Mouse (Mus musculus) liver, embryonic 12.5 days (tissue): ENCODE measurements around the gene Sez6l. TPM values are rescaled to one million over a fixed set of nuclear protein-coding genes. Genes with fewer than 3 reads are reported as not detected.

ENCODE experiments used
- ATAC-seq: fragments of 200-750 bp; cut with Nextera tagmentation; 2 replicates; pipeline ENCODE4 v1.8.0; 2017; ENCODE audit warnings: moderate number of reproducible peaks, mild to moderate bottlenecking, moderate library complexity
- H3K27ac ChIP-seq: fragments of 300-500 bp; sonication (generic); 2 replicates; pipeline ENCODE4 v1.5.1; 2016; ENCODE audit warnings: mild to moderate bottlenecking
- H3K27me3 ChIP-seq: fragments of 300-500 bp; sonication (generic); replicated peaks from 2 replicates; pipeline ENCODE4 v1.6.1; 2016; ENCODE audit warnings: mild to moderate bottlenecking, moderate library complexity
- H3K36me3 ChIP-seq: fragments of 300-500 bp; sonication (generic); 2 replicates; pipeline ENCODE4 v1.6.1; 2016; ENCODE audit warnings: mild to moderate bottlenecking, moderate library complexity
- H3K4me1 ChIP-seq: fragments of 300-500 bp; sonication (generic); 2 replicates; pipeline ENCODE4 v1.6.1; 2016
- H3K4me2 ChIP-seq: fragments of 300-500 bp; sonication (generic); 2 replicates; pipeline ENCODE4 v1.6.1; 2016; ENCODE audit warnings: mild to moderate bottlenecking, moderate library complexity
- H3K4me3 ChIP-seq: fragments of 300-500 bp; sonication (generic); 2 replicates; pipeline ENCODE4 v1.5.1; 2016; ENCODE audit warnings: mild to moderate bottlenecking, moderate library complexity
- H3K9ac ChIP-seq: fragments of 300-500 bp; sonication (generic); 2 replicates; pipeline ENCODE4 v1.6.1; 2016; ENCODE audit warnings: mild to moderate bottlenecking, moderate library complexity
- H3K9me3 ChIP-seq: fragments of 300-500 bp; sonication (generic); replicated peaks from 2 replicates; pipeline ENCODE4 v1.6.1; 2016; ENCODE audit warnings: mild to moderate bottlenecking, moderate library complexity
- WGBS: fragments of 180-500 bp; shearing (Covaris S2); methylation state at CpG from one replicate; pipeline ENCODE4 v1.1.7; 2016; ENCODE audit not compliant: insufficient replicate concordance; 5-methylcytosine and 5-hydroxymethylcytosine counted together
- polyA plus RNA-seq: library from polyadenylated mRNA; unstranded; fragments of >200 nt; fragmentation: Nextera tagmentation; extraction: Ambion mirVana; gene quantifications from 2 replicates; pipeline ENCODE4 v1.2.1, GENCODE M21; 2016

Sez6l gene
- polyA plus RNA-seq, 1 experiment from 2014 or later = 0.06 TPM

GRCm38 (mm10) chr5:112603594-112603993 is 26.6 kb upstream of the Sez6l start:
- no peak overlapping the region for H3K27ac ChIP-seq
- no peaks in the 10 kb centered on the region for H3K4me1 ChIP-seq
- H3K9ac ChIP-seq = no peak overlapping the region
- ATAC-seq = no peak
- H3K27me3 ChIP-seq = no peaks in the 10 kb centered on the region
- H3K4me3 ChIP-seq = no peak overlapping the region
- no peak overlapping the region for H3K4me2 ChIP-seq
- H3K9me3 ChIP-seq = no peaks in the 10 kb centered on the region
- H3K36me3 ChIP-seq = no peaks in the 10 kb centered on the region
- 54% methylated on average over 3 of the region's 3 CpGs for WGBS

GRCm38 (mm10) chr5:112600309-112600939 is 23.4 kb upstream of the Sez6l start:
- Histone ChIP-seq H3K27me3 (no peaks in the 10 kb centered on the region), H3K36me3 (no peaks in the 10 kb centered on the region), H3K9me3 (no peaks in the 10 kb centered on the region), H3K9ac (no peak overlapping the region), H3K27ac (no peak overlapping the region), H3K4me3 (no peak overlapping the region), H3K4me2 (no peak overlapping the region), H3K4me1 (no peaks in the 10 kb centered on the region)
- no peak for ATAC-seq
- WGBS = 51% methylated on average over 11 of the region's 11 CpGs

- WGBS = 64% methylated on average over 6 of the region's 6 CpGs
- no peaks in the 10 kb centered on the region for H3K9me3 ChIP-seq
- no peak overlapping the region for H3K4me3 ChIP-seq
- no peak overlapping the region for H3K9ac ChIP-seq
- no peak for ATAC-seq
- H3K4me1 ChIP-seq = no peaks in the 10 kb centered on the region
- no peak overlapping the region for H3K27ac ChIP-seq
- H3K4me2 ChIP-seq = no peak overlapping the region
- H3K27me3 ChIP-seq = no peaks in the 10 kb centered on the region
- H3K36me3 ChIP-seq = no peaks in the 10 kb centered on the region
These were observed 22.7 kb upstream of the Sez6l start for GRCm38 (mm10) chr5:112599538-112600308.

- no peak for ATAC-seq
- no peaks in the 10 kb centered on the region for H3K9me3 ChIP-seq
- no peaks in the 10 kb centered on the region for H3K36me3 ChIP-seq
- H3K4me3 ChIP-seq = no peak overlapping the region
- no peak overlapping the region for H3K27ac ChIP-seq
- no peak overlapping the region for H3K9ac ChIP-seq
- no peaks in the 10 kb centered on the region for H3K27me3 ChIP-seq
- WGBS = 65% methylated on average over 6 of the region's 6 CpGs
- H3K4me1 ChIP-seq = no peaks in the 10 kb centered on the region
- H3K4me2 ChIP-seq = no peak overlapping the region
These were observed 20.9 kb upstream of the Sez6l start for GRCm38 (mm10) chr5:112597876-112598275.

GRCm38 (mm10) chr5:112597307-112597706 is 20.3 kb upstream of the Sez6l start:
- no peaks in the 10 kb centered on the region for H3K9me3 ChIP-seq
- 54% methylated on average over 2 of the region's 2 CpGs for WGBS
- no peak overlapping the region for H3K4me3 ChIP-seq
- no peak overlapping the region for H3K27ac ChIP-seq
- no peak overlapping the region for H3K4me2 ChIP-seq
- no peaks in the 10 kb centered on the region for H3K4me1 ChIP-seq
- ATAC-seq = no peak
- no peaks in the 10 kb centered on the region for H3K36me3 ChIP-seq
- no peaks in the 10 kb centered on the region for H3K27me3 ChIP-seq
- no peak overlapping the region for H3K9ac ChIP-seq

GRCm38 (mm10) chr5:112596729-112597128 is 19.7 kb upstream of the Sez6l start:
- no peak for ATAC-seq
- 69% methylated on average over 9 of the region's 9 CpGs for WGBS
- H3K9me3 ChIP-seq = no peaks in the 10 kb centered on the region
- no peak overlapping the region for H3K4me3 ChIP-seq
- H3K4me1 ChIP-seq = no peaks in the 10 kb centered on the region
- no peak overlapping the region for H3K27ac ChIP-seq
- H3K9ac ChIP-seq = no peak overlapping the region
- H3K27me3 ChIP-seq = no peaks in the 10 kb centered on the region
- no peak overlapping the region for H3K4me2 ChIP-seq
- no peaks in the 10 kb centered on the region for H3K36me3 ChIP-seq

GRCm38 (mm10) chr5:112595701-112596632 is 19.0 kb upstream of the Sez6l start:
- Histone ChIP-seq H3K36me3 (no peaks in the 10 kb centered on the region), H3K9me3 (no peaks in the 10 kb centered on the region), H3K9ac (no peak overlapping the region), H3K4me3 (no peak overlapping the region), H3K4me2 (no peak overlapping the region), H3K4me1 (no peaks in the 10 kb centered on the region), H3K27me3 (no peaks in the 10 kb centered on the region), H3K27ac (no peak overlapping the region)
- WGBS = 62% methylated on average over 7 of the region's 7 CpGs
- ATAC-seq = no peak

- Histone ChIP-seq H3K9me3 (no peaks in the 10 kb centered on the region), H3K4me3 (no peak overlapping the region), H3K4me1 (no peaks in the 10 kb centered on the region), H3K36me3 (no peaks in the 10 kb centered on the region), H3K9ac (no peak overlapping the region), H3K4me2 (no peak overlapping the region), H3K27ac (no peak overlapping the region), H3K27me3 (no peaks in the 10 kb centered on the region)
- ATAC-seq = no peak
- 36% methylated on average over 1 of the region's 1 CpGs for WGBS
These were observed 14.7 kb upstream of the Sez6l start for GRCm38 (mm10) chr5:112591706-112592105.

- 45% methylated on average over 6 of the region's 6 CpGs for WGBS
- no peaks in the 10 kb centered on the region for H3K9me3 ChIP-seq
- peaks cover 7% of the 10 kb centered on the region; the same call in 1 of the 2 replicates for H3K27me3 ChIP-seq
- no peak overlapping the region for H3K27ac ChIP-seq
- no peak for ATAC-seq
- H3K9ac ChIP-seq = no peak overlapping the region
- no peak overlapping the region for H3K4me2 ChIP-seq
- H3K36me3 ChIP-seq = no peaks in the 10 kb centered on the region
- no peaks in the 10 kb centered on the region for H3K4me1 ChIP-seq
- H3K4me3 ChIP-seq = no peak overlapping the region
These were observed 9.1 kb upstream of the Sez6l start for GRCm38 (mm10) chr5:112586071-112586470.

GRCm38 (mm10) chr5:112584155-112584769 is 7.3 kb upstream of the Sez6l start:
- no peak overlapping the region for H3K4me3 ChIP-seq
- no peak overlapping the region for H3K9ac ChIP-seq
- H3K27ac ChIP-seq = no peak overlapping the region
- no peak overlapping the region for H3K4me2 ChIP-seq
- ATAC-seq = no peak
- no peaks in the 10 kb centered on the region for H3K4me1 ChIP-seq
- 70% methylated on average over 4 of the region's 4 CpGs for WGBS
- no peaks in the 10 kb centered on the region for H3K36me3 ChIP-seq
- no peaks in the 10 kb centered on the region for H3K9me3 ChIP-seq
- peaks cover 23% of the 10 kb centered on the region for H3K27me3 ChIP-seq

GRCm38 (mm10) chr5:112583304-112583703 is 6.3 kb upstream of the Sez6l start:
- H3K27ac ChIP-seq = no peak overlapping the region
- no peak for ATAC-seq
- no peaks in the 10 kb centered on the region for H3K36me3 ChIP-seq
- no peak overlapping the region for H3K9ac ChIP-seq
- WGBS = 35% methylated on average over 9 of the region's 9 CpGs
- H3K4me2 ChIP-seq = no peak overlapping the region
- no peaks in the 10 kb centered on the region for H3K4me1 ChIP-seq
- no peaks in the 10 kb centered on the region for H3K9me3 ChIP-seq
- no peak overlapping the region for H3K4me3 ChIP-seq
- H3K27me3 ChIP-seq = peaks cover 31% of the 10 kb centered on the region
